Mouse (Mus musculus) adrenal gland, postnatal 36 days (tissue): Measurements from ENCODE around the gene Atxn2. TPM values are rescaled to one million over a fixed set of nuclear protein-coding genes. Genes with fewer than 3 reads are reported as not detected.

Experiments
- DNase-seq, 2 experiments: peaks; one replicate each; pipeline ENCODE4 v3.0.0; 2021; ENCODE audit warnings: mixed read lengths in 1 of 2
- microRNA-seq: library from miRNA; unstranded; fragments of <30 nt; microRNA quantifications from one replicate; pipeline ENCODE4 v1.2.0, GENCODE M21; 2021
- total RNA-seq, 2 experiments: library from RNA; stranded (reverse); gene quantifications; 2 replicates each; pipeline ENCODE4 v1.2.3; 2021

The Atxn2 gene
- total RNA-seq, 2 experiments from 2014 or later: 158 to 166 TPM

- DNase-seq: peak in 1 of 2 experiments; percentile 36
These were observed 145.6 kb downstream of the Atxn2 start for GRCm38 (mm10) chr5:121856740-121857139.

GRCm38 (mm10) chr5:121858427-121858826 is 147.3 kb downstream of the Atxn2 start:
- no peak for DNase-seq

- DNase-seq: no peak
These were observed 150.8 kb downstream of the Atxn2 start for GRCm38 (mm10) chr5:121861964-121862363.

GRCm38 (mm10) chr5:121864330-121864729 is 153.2 kb downstream of the Atxn2 start:
- DNase-seq: no peak

Small RNA genes within 50 kb of the gene (microRNA-seq; reads per million reads assigned to microRNA genes)
- gene Mir7031: 2.0 reads per million

Other genes with a start within 250 kb of the Atxn2 start
- not detected for gene Adam1b, start 207.9 kb upstream of the Atxn2 start, total RNA-seq
- gene Adam1a, start 165.9 kb upstream of the Atxn2 start, total RNA-seq: 1 to 10 TPM; 4.1 to 5.5 TPM
- gene Gm42878, start 165.9 kb upstream of the Atxn2 start, total RNA-seq: not detected
- 10 to 100 TPM; 78.9 to 82.6 TPM for gene Mapkapk5, start 165.4 kb upstream of the Atxn2 start, total RNA-seq
- gene Aldh2, start 117.5 kb upstream of the Atxn2 start, total RNA-seq: 1,000 to 10,000 TPM; 1,062 to 2,025 TPM
- gene Acad12, start 92.4 kb upstream of the Atxn2 start, total RNA-seq: 10 to 100 TPM; 19.4 to 23.4 TPM
- 10 to 100 TPM; 18.2 to 25.6 TPM for gene Acad10, start 50.8 kb upstream of the Atxn2 start, total RNA-seq
- gene Brap, start 50.8 kb upstream of the Atxn2 start, total RNA-seq: 10 to 100 TPM; 51.4 to 52.2 TPM
- 10 to 100 TPM; 33.7 to 34.8 TPM for gene Sh2b3, start 126.3 kb downstream of the Atxn2 start, total RNA-seq
- gene Pheta1, start 137.6 kb downstream of the Atxn2 start, total RNA-seq: 1 to 10 TPM; 5.5 to 7.0 TPM